Mouse (Mus musculus) myocyte (in vitro differentiated cells): ENCODE measurements around the gene Gm20388.

Experiments used
- E2F4 ChIP-seq: IDR thresholded peaks from one replicate; pipeline ENCODE4 v1.6.1; 2011; ENCODE audit warnings: mild to moderate bottlenecking, control low read depth, moderate library complexity; ENCODE audit not compliant: insufficient read depth
- MYOD1 ChIP-seq, 3 experiments: IDR thresholded peaks; one replicate each; pipeline ENCODE4 v1.6.1; 2011; ENCODE audit warnings: control low read depth in 2 of 3, low read depth in 2 of 3, mild to moderate bottlenecking in 2 of 3, moderate library complexity in 1 of 3; ENCODE audit not compliant: insufficient read length in 2 of 3, control insufficient read depth in 1 of 3
- POLR2A ChIP-seq: IDR thresholded peaks from one replicate; pipeline ENCODE4 v1.6.1; 2011; ENCODE audit warnings: low read depth, mild to moderate bottlenecking, control low read depth, moderate library complexity; ENCODE audit not compliant: insufficient read length
- POLR2AphosphoS2 ChIP-seq: IDR thresholded peaks from one replicate; pipeline ENCODE4 v1.6.1; 2011; ENCODE audit warnings: low read depth, control low read depth; ENCODE audit not compliant: insufficient read length
- REST ChIP-seq: IDR thresholded peaks from one replicate; pipeline ENCODE4 v1.6.1; 2011; ENCODE audit warnings: mild to moderate bottlenecking, control low read depth, moderate library complexity; ENCODE audit not compliant: insufficient read depth, insufficient read length

DNA sequence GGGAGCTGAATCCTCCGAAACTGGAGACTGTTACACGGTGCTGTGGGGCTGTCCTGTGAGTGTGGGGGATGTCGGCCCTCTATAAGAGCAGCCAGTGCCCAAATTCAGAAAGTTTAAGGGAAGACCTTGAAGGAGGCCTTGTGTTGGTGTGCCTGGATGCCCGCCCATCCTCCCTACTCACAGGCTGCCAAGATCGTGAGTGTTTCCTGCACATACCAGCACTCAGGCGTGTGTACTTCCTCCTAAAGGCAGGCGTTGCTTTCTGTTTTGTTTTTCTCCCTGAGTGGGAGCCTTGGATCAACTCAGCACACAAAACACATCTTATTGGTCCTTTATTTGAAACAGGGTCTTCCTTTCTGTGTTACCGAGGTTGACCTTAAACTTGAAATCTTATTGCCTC is 3431.6 kb downstream of the Gm20388 start:
- TF ChIP-seq POLR2A = no peak
- TF ChIP-seq E2F4 = no peak
- no peak for TF ChIP-seq POLR2AphosphoS2
- TF ChIP-seq MYOD1 (IDR thresholded peaks at IDR 0.05; ENCODE audit: control insufficient read depth in 1 of 3, insufficient read length in 2 of 3, low read depth in 2 of 3) = no peak
- TF ChIP-seq REST = no peak
